Mouse (Mus musculus) kidney, embryonic 16.5 days (tissue): Measurements from ENCODE around the gene Shmt2. TPM values are rescaled to one million over a fixed set of nuclear protein-coding genes. Genes with fewer than 3 reads are reported as not detected.
A peak's percentile ranks its signal among the peaks of the same experiment; 100 is the strongest.

Source experiments
- ATAC-seq: fragments of 200-750 bp; cut with Nextera tagmentation; 2 replicates; pipeline ENCODE4 v1.8.0; 2017; ENCODE audit warnings: moderate TSS enrichment; ENCODE audit not compliant: low FRiP score, low TSS enrichment
- H3K27ac ChIP-seq: fragments of 300-500 bp; sonication (generic); 2 replicates; pipeline ENCODE4 v1.5.1; 2014; ENCODE audit warnings: low read length
- H3K27me3 ChIP-seq: fragments of 300-500 bp; sonication (generic); 2 replicates; pipeline ENCODE4 v1.6.1; 2014; ENCODE audit warnings: low read length, control low read depth, mixed read lengths; ENCODE audit not compliant: insufficient read depth
- H3K36me3 ChIP-seq: fragments of 300-500 bp; sonication (generic); 2 replicates; pipeline ENCODE4 v1.6.1; 2014; ENCODE audit warnings: low read length, control low read depth, mixed read lengths; ENCODE audit not compliant: insufficient read depth
- H3K4me1 ChIP-seq: fragments of 300-500 bp; sonication (generic); 2 replicates; pipeline ENCODE4 v1.6.1; 2014; ENCODE audit warnings: low read length, control low read depth, mixed read lengths; ENCODE audit not compliant: insufficient read depth
- H3K4me2 ChIP-seq: fragments of 300-500 bp; sonication (generic); replicated peaks from 2 replicates; pipeline ENCODE4 v1.6.1; 2014; ENCODE audit warnings: low read depth, low read length
- H3K4me3 ChIP-seq: fragments of 300-500 bp; sonication (generic); 2 replicates; pipeline ENCODE4 v1.5.1; 2014; ENCODE audit warnings: mild to moderate bottlenecking, low read length
- H3K9ac ChIP-seq: fragments of 300-500 bp; sonication (generic); replicated peaks from 2 replicates; pipeline ENCODE4 v1.6.1; 2014; ENCODE audit warnings: low read length
- H3K9me3 ChIP-seq: fragments of 300-500 bp; sonication (generic); 2 replicates; pipeline ENCODE4 v1.6.1; 2016; ENCODE audit warnings: low read length, control low read depth
- WGBS: fragments of 180-500 bp; shearing (Covaris S2); extraction: QIAGEN DNeasy Blood & Tissue Kit; methylation state at CpG from one replicate; pipeline ENCODE4 v1.1.7; 2014; 5-methylcytosine and 5-hydroxymethylcytosine counted together
- polyA plus RNA-seq: library from polyadenylated mRNA; unstranded; fragments of >200 nt; fragmentation: Nextera tagmentation; extraction: Ambion mirVana; gene quantifications from 2 replicates; pipeline ENCODE4 v1.2.1, GENCODE M21; 2015

Gene Shmt2
- polyA plus RNA-seq, 1 experiment from 2014 or later, result 123 TPM

DNA sequence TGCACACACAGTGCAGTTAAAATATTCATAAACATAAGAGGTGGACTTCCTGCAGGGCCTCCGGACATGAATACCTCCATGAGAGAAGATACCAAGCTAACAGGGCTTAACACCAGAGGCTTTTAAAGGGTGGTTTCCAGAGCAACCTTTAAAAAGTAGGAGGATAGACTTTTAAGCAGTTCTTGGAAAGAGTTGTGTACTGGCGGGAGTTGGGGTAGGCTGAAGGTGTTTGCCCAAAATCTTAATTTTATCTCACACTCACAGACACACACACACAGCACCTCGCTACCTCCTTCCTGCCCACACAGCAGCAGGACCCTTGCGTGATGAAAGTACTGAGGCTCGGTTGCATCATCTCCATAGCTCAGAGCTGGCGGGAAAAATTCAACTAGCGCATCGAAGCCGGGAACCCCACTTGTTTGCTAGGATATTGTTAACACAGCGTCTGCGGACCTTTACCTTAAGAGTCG is 598 bp downstream of the Shmt2 start:
- Histone ChIP-seq H3K4me1 (peaks cover 41% of the 10 kb centered on the region), H3K27ac (0 out of 2 replicates have a peak overlapping the region, but pooled peaks have one; percentile 1), H3K27me3 (peaks cover 46% of the 10 kb centered on the region), H3K9ac (peak overlapping the region; percentile 67), H3K9me3 (no peaks in the 10 kb centered on the region), H3K36me3 (peaks cover 22% of the 10 kb centered on the region), H3K4me3 (peak overlapping the region; percentile 58), H3K4me2 (peak overlapping the region; percentile 77)
- ATAC-seq, result no peak
- 7% methylated on average over 12 of the region's 12 CpGs for WGBS

GRCm38 (mm10) chr10:127520714-127521357 is 1.4 kb downstream of the Shmt2 start:
- Histone ChIP-seq H3K36me3 (peaks cover 22% of the 10 kb centered on the region), H3K4me3 (peak overlapping the region; percentile 58), H3K27me3 (peaks cover 42% of the 10 kb centered on the region), H3K9me3 (no peaks in the 10 kb centered on the region), H3K27ac (peak overlapping the region; percentile 1; the same call in 1 of the 2 replicates), H3K4me1 (peaks cover 41% of the 10 kb centered on the region), H3K9ac (peak overlapping the region; percentile 67; the same call in 1 of the 2 replicates), H3K4me2 (peak overlapping the region; percentile 77)
- peak; percentile 18; the same call in 1 of the 2 replicates for ATAC-seq
- WGBS, result 48% methylated on average over 20 of the region's 20 CpGs

DNA sequence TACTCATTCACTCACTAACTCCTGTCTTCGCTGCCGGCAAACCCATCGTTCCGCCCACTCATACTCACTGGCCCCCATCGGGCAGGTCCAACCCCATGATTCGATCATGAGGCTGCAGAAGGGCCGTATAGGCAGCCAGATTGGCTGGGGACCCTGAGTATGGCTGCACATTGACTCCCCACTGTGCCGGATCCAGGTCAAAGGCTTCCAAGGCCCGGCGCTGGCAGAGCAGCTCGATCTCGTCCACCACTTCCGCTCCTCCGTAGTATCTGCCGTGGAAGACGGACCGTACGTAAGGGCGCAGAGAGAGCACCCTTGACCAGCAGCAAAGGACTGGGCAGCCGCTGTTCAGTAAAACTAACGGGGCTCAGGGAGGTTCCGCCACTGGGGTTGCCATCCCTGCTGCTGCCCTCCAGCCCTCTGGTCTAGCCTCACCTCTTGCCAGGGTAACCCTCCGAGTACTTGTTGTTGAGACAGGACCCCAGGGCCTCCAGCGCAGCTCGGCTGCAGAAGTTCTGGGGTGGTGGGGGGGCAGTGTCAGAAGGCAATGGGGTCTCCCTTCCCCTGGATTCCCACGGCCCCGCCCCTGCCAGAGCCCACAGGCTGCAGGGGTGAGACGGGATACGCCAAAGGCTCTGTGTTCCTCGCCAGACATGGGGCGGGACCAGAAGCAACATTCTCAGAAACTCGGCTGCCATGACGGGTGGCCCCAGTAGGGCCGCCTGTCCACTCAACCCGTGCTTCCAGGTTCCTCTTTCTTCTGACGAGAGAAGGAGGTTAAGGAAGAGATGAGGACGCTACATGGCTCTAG is 2.1 kb downstream of the Shmt2 start:
- WGBS, result 88% methylated on average over 37 of the region's 37 CpGs
- peak overlapping the region; percentile 67; the same call in 1 of the 2 replicates for H3K9ac ChIP-seq

GRCm38 (mm10) chr10:127519041-127519701 is 3.1 kb downstream of the Shmt2 start:
- H3K4me2 ChIP-seq, result no peak overlapping the region
- H3K27me3 ChIP-seq, result peaks cover 42% of the 10 kb centered on the region
- ATAC-seq, result no peak
- no peaks in the 10 kb centered on the region for H3K9me3 ChIP-seq
- H3K4me3 ChIP-seq, result no peak overlapping the region
- H3K36me3 ChIP-seq, result peaks cover 22% of the 10 kb centered on the region
- no peak overlapping the region for H3K27ac ChIP-seq
- 92% methylated on average over 26 of the region's 26 CpGs for WGBS
- no peak overlapping the region for H3K9ac ChIP-seq
- H3K4me1 ChIP-seq, result peaks cover 52% of the 10 kb centered on the region

More for the DNA sequence above, 2.1 kb downstream of the Shmt2 start:
- peaks cover 22% of the 10 kb centered on the region for H3K36me3 ChIP-seq
- ATAC-seq, result no peak
- H3K27me3 ChIP-seq, result peaks cover 42% of the 10 kb centered on the region
- H3K9me3 ChIP-seq, result no peaks in the 10 kb centered on the region
- 0 out of 2 replicates have a peak overlapping the region, but pooled peaks have one; percentile 22 for H3K4me3 ChIP-seq
- H3K4me1 ChIP-seq, result peaks cover 45% of the 10 kb centered on the region
- peak overlapping the region; percentile 77 for H3K4me2 ChIP-seq
- H3K27ac ChIP-seq, result no peak overlapping the region

DNA sequence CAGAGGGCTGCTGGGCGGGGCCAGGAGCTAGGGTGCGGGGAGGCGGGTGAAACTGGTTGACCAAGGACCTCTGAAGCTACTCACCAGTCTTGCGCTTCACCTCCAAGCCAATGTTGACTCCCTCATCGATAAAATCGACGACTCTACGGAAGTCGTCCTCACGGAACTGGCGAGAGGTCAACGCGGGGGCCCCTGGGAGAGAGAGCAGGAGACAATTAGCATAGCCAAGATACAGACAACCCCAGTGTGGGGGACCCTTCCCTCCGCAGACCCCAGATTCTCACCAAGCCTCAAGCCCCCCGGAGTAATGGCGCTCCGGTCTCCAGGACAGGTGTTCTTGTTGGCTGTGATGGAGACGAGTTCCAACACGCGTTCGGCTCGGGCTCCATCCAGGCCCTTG is 4.3 kb downstream of the Shmt2 start:
- ATAC-seq, result no peak
- H3K4me1 ChIP-seq, result peaks cover 63% of the 10 kb centered on the region

DNA sequence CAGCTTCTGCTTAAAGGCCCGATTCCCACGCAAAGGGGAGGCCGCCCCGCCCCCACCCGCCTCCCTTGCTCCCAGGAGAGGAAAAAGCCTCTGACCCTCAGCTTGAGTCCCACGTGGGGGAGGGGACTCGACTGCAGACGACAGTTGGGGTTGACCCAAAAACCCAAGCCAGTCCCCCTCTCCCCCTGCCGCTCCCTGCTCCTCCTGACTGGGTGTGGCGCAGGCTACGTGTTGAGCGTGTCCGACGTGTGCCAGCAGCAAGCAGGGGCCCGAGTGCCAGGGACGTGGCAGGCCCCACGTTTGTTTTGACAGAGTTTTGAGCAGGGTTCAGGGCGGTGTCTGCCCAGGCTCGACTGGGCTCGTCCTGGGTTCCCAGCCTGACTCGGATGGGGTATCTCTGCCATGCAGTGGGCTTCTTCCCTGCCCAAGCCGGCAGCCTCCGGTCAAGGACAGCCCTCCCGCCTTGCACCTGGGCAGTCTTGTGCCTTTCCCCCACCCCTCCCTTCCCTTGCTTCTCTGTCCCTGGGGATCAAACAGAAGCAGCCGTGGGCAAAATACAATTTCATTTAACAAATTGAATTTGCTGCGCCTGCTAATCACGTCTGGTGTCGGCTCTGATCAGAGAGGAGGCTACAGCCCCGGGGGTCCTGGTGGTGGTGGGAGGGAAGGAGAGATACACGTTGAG is 5.5 kb downstream of the Shmt2 start:
- Histone ChIP-seq H3K4me2 (peak overlapping the region; percentile 52), H3K4me3 (peak overlapping the region; percentile 31), H3K9ac (peak overlapping the region; percentile 47), H3K4me1 (peaks cover 70% of the 10 kb centered on the region), H3K27me3 (peaks cover 49% of the 10 kb centered on the region), H3K9me3 (no peaks in the 10 kb centered on the region), H3K27ac (peak overlapping the region; percentile 78), H3K36me3 (peaks cover 22% of the 10 kb centered on the region)
- WGBS, result 5% methylated on average over 30 of the region's 30 CpGs
- ATAC-seq, result peak; percentile 16

More for the DNA sequence above, 4.3 kb downstream of the Shmt2 start:
- no peak overlapping the region for H3K27ac ChIP-seq
- no peak overlapping the region for H3K4me2 ChIP-seq
- H3K4me3 ChIP-seq, result no peak overlapping the region
- H3K9me3 ChIP-seq, result no peaks in the 10 kb centered on the region
- H3K27me3 ChIP-seq, result peaks cover 42% of the 10 kb centered on the region
- peaks cover 22% of the 10 kb centered on the region for H3K36me3 ChIP-seq
- no peak overlapping the region for H3K9ac ChIP-seq
- WGBS, result 93% methylated on average over 22 of the region's 22 CpGs

DNA sequence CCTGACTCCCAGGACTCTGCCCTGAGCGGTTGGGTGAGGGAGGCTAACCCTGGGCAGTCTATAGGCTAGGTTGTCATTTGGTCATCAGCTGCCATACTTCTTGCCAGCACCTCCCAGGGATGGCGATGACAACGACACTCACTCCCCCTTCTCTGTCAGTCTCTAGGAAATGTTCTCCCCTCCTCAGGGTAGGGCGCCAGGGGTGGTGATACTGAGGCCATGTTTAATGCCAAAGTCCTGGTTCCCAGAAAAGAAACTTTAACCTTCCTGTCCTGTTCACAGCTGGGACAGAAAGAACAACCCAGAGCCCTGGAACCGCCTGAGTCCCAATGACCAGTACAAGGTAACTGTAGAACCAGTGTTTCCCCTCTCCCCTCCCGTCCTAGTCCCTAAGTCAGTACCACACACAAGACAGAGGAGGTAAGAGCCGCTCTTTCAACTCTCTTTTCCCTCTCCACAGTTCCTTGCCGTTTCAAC is 6.2 kb downstream of the Shmt2 start:
- H3K9me3 ChIP-seq, result no peaks in the 10 kb centered on the region
- peaks cover 22% of the 10 kb centered on the region for H3K36me3 ChIP-seq
- peaks cover 56% of the 10 kb centered on the region for H3K27me3 ChIP-seq
- peak overlapping the region; percentile 52 for H3K4me2 ChIP-seq
- peak overlapping the region; percentile 31 for H3K4me3 ChIP-seq
- H3K9ac ChIP-seq, result peak overlapping the region; percentile 47
- WGBS, result 22% methylated on average over 8 of the region's 8 CpGs
- no peak for ATAC-seq
- H3K27ac ChIP-seq, result peak overlapping the region; percentile 78
- peaks cover 70% of the 10 kb centered on the region for H3K4me1 ChIP-seq

DNA sequence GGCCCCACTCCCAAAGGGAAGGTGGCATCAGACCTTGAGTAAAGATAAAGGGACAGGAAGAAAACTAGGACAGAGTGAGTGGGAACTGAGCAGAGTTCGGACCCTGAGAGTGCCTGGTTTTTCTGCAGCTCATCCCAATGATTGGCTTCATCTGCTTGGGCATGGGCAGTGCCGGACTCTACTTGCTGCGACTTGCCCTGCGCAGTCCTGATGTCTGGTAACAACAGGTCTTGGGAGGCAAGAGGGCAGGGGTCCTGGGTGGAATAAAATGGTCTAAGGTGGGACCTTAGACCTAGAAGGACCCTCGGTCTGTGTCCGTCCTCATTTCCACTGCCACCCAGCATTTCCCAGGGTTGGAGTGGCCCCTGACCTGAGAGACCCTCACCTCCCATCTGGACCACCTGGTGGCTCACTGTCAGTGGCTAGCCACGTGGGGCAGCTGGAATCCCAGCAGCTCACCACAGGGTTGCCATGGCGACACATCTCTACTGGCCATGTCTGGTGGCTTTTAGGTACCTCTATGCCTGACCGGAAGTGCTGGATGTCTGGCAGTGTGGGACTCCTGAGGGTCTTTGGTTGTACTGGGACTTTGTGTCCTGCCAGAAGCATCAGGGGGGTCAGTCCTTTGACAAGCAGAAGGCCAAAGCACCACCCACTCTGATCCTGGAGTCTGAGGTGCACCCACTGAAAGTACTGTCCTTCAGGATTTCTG is 6.8 kb downstream of the Shmt2 start:
- Histone ChIP-seq H3K9me3 (no peaks in the 10 kb centered on the region), H3K4me1 (peaks cover 68% of the 10 kb centered on the region), H3K27me3 (peaks cover 62% of the 10 kb centered on the region), H3K4me3 (peak overlapping the region; percentile 17), H3K4me2 (peak overlapping the region; percentile 52), H3K9ac (peak overlapping the region; percentile 9; the same call in 1 of the 2 replicates), H3K36me3 (peaks cover 22% of the 10 kb centered on the region), H3K27ac (peak overlapping the region; percentile 31; the same call in 1 of the 2 replicates)
- ATAC-seq, result no peak
- 31% methylated on average over 9 of the region's 9 CpGs for WGBS
